Mouse (Mus musculus): ENCODE data around the gene Cxcl9.

The Cxcl9 gene

DNA sequence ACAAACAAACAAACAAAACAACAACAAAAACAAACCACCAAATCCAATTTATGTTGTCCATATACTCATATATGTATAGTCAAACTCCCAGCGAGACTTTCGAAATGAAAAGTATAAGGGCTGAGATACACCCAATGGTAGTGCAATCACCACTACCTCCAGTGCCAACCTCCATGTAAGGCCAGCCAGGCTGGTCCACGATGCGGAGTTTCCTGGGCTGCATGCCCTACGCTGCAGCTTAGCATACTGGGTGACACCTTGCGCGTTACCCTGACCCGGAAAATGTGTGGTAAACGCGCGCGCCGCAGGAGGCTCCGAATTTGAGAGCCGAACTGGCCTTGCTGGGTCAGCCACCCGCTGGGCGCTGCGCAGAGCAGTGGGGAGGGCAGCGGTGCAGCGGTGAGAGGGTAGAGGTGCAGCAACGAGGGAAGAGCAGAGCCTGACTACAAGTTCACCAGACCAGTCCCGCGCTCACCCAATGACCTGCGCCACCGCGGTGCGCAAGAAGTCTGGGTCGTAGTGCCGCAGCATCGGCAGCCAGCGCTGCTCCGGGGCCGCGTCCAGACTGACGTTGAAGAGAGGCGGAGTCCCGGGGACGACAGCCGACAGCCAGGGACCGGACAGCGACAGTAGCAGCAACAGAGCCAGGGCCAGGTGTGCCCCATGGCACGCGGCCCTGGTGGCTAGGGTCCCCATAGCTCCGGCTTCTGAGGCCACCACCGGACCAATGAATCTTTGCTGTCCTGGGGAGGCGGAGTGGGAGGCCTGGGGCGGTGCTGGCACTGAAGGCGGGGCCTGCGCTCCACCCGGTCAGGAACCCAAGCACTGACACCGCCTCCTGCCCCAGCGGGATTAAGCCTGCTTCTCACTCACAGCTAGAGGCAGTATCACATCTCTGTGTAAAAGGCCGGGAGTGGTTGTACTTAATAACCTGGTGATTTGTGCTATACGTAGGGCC, 50.2 kb downstream of the Cxcl9 start, which contains the start of gene Naaa:
Gene Naaa (minus strand): TSS at position 734 of the 958 bp plus-strand sequence.
- DNase-seq, result peak; percentile 89 to 95

Data from kidney, postnatal 25 days (tissue).